Mouse (Mus musculus) skeletal muscle tissue, adult 2 months (tissue): ENCODE data around the gene Eif4b.
"Not testable (repeated sequence)": the region's sequence is repeated elsewhere in the genome, so short reads cannot be mapped to it uniquely, and the experiment has no call there.

Experiments
- DNase-seq: peaks from one replicate; pipeline ENCODE4 v3.0.0-alpha.2; 2012; ENCODE audit warnings: low read depth, low spot score

Eif4b gene

GRCm38 (mm10) chr15:102074876-102075585 is 1.5 kb downstream of the Eif4b start:
- DNase-seq: no peak

GRCm38 (mm10) chr15:102077111-102077677 is 3.6 kb downstream of the Eif4b start:
- DNase-seq: no peak

- no peak for DNase-seq
Measured at GRCm38 (mm10) chr15:102079221-102079620, 5.6 kb downstream of the Eif4b start.

- DNase-seq: not testable (repeated sequence)
Measured at GRCm38 (mm10) chr15:102079924-102080323, 6.4 kb downstream of the Eif4b start.

GRCm38 (mm10) chr15:102080429-102080828 is 6.9 kb downstream of the Eif4b start:
- no peak for DNase-seq

GRCm38 (mm10) chr15:102082148-102082547 is 8.6 kb downstream of the Eif4b start:
- DNase-seq: no peak

GRCm38 (mm10) chr15:102083028-102083427 is 9.5 kb downstream of the Eif4b start:
- no peak for DNase-seq

GRCm38 (mm10) chr15:102089914-102090585 is 16.5 kb downstream of the Eif4b start:
- DNase-seq: no peak

- no peak for DNase-seq
Measured at GRCm38 (mm10) chr15:102091063-102091679, 17.6 kb downstream of the Eif4b start.

GRCm38 (mm10) chr15:102091688-102092087 is 18.1 kb downstream of the Eif4b start:
- DNase-seq: no peak

- no peak for DNase-seq
Measured at GRCm38 (mm10) chr15:102092222-102092621, 18.6 kb downstream of the Eif4b start.

- no peak for DNase-seq
Measured at GRCm38 (mm10) chr15:102094157-102094556, 20.6 kb downstream of the Eif4b start.

GRCm38 (mm10) chr15:102094988-102095387 is 21.4 kb downstream of the Eif4b start:
- no peak for DNase-seq

GRCm38 (mm10) chr15:102097147-102097915 is 23.8 kb downstream of the Eif4b start:
- DNase-seq: no peak

- DNase-seq: peak; percentile 74
Measured at GRCm38 (mm10) chr15:102097991-102098555, 24.5 kb downstream of the Eif4b start.

GRCm38 (mm10) chr15:102099260-102099659 is 25.7 kb downstream of the Eif4b start:
- no peak for DNase-seq

GRCm38 (mm10) chr15:102099771-102100160 is 26.2 kb downstream of the Eif4b start:
- DNase-seq: no peak

GRCm38 (mm10) chr15:102100161-102100981 is 26.8 kb downstream of the Eif4b start, which contains the start of gene Tns2:
Gene Tns2, plus strand, starts transcription at chr15:102100413.
- DNase-seq: peak; percentile 81

- DNase-seq: no peak
Measured at GRCm38 (mm10) chr15:102100996-102101671, 27.6 kb downstream of the Eif4b start.
